Mouse (Mus musculus): ENCODE data around the gene Lekr1.

- TF ChIP-seq USF1 (IDR thresholded peaks at IDR 0.05; ENCODE audit: low read depth) (no peak), MAX (IDR thresholded peaks at IDR 0.05) (no peak)
These were observed 164.8 kb downstream of the Lekr1 start for GRCm38 (mm10) chr3:65830801-65831200.

Measured in C2C12 (cell line).